Mouse (Mus musculus): Measurements from ENCODE around the gene Wdr95.
"Not testable (repeated sequence)": the region's sequence is repeated elsewhere in the genome, so short reads cannot be mapped to it uniquely, and the experiment has no call there.

Gene Wdr95

DNA sequence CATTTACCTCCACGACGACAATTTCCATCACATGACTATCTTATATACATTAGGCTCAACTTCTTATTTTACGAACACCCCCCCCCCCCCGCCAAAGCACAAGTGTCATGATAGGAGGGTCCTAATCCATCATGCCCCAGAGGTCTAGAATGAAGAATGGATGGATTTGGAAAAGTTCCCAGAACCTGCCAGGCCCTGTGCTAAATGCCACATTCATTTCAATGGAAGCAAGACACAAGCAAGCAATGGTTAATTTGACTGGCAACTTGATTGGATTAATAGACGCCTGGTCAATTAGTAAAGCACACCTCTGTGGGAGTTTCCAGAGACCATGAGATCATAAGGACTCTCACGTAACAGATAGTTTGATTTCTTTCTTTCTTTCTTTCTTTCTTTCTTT lies 11.4 kb upstream of the Wdr95 start:
- no peak for DNase-seq

DNA sequence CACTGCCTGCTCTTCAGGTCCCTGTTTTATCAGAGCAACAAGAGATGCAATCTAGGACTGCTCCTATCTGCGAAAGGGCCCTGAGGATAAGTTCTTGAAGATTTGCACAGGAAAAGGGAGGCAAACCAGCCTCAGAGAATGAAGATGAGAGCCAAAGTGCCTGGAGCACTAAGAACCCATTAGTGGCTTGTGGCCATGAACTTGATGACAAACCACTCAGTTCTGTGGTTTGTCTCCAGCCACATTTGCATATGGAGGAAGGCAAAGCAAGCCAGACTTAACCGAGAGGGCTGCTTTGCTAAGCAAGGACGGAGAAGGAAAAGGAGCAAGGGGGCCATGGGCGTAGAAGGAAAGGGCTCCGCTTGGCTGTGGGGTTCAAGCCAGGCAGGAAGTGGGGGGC lies 7.7 kb upstream of the Wdr95 start:
- no peak for DNase-seq

DNA sequence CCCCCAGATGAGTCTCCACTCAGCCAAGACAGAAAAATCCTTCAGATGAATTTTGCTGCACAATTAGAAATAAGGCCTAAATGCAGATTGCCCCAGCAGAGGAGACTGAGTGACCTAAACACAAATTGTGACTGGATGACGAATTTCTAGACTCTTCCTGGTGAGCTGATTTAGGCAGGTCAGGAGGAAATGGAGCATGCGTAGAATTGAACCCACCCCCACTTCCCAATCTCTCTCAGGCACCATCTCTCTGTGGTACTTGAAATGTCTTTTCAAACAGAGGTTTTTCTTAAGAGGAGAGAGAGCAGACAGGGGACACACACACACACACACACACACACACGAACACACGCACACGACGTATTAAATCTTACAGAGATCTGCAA lies 4.6 kb upstream of the Wdr95 start:
- DNase-seq = no peak

DNA sequence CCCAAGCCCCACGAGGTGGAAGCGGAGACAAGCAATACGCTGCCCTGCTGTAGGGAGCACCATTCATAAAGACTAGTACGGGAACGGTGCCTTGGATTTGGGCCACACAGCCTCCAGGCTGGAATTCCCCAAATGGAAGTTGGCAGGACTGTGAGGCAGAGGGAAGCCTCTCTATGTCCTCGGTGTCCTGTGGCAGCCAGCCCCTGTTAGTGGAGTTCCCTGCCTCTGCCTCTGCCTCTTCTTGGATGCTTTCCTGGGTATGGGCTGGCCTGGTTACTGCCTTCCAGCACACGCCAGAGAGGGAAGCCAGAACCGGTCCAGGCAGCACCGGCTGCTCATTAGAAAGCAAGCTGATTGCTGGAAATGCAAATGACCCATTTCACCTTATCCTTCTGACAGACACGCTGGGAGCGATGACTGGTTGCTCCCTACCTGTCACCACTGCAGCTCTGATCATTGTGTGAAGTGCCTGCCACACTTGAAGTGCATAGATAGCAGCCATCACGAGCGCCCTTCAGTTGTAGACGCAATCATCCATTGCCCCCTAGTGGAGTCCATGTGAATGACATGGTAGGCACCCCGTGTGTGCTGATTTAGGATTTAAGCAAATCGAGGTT lies 4.1 kb upstream of the Wdr95 start:
- DNase-seq = peak; percentile 76

DNA sequence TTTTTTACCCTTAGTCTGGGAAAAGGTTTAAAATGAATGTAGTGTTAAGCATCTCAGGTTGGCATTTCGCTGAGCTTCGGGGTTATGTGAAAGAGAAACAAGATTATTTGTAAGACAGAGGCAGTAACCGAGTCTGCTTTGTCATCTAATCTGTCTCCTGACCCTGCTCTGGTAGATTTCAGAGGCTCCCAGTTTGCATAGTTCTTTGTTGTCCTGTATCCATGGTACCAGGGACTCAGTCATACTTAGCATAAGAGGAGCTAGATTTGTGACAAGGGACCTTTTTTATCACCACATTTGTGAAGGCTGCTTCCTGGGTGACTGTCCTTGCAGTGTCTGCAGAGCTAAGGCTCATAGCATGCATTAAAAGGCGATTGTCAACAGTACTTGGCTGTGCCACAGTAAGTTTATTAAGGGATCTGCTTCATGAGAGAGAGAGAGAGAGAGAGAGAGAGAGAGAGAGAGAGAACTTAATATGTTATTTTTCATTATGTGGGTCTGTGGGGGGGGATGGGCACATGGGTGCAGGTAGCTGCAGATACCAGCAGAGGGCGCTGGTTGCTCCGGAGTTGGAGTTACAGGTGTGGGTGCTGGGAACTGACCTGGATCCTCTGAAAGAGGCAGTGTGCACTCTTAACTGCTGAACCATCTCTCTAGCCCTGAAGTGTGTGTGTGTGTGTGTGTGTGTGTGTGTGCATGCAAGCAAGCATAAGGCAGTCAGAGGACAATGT lies 3.3 kb upstream of the Wdr95 start:
- DNase-seq = no peak

DNA sequence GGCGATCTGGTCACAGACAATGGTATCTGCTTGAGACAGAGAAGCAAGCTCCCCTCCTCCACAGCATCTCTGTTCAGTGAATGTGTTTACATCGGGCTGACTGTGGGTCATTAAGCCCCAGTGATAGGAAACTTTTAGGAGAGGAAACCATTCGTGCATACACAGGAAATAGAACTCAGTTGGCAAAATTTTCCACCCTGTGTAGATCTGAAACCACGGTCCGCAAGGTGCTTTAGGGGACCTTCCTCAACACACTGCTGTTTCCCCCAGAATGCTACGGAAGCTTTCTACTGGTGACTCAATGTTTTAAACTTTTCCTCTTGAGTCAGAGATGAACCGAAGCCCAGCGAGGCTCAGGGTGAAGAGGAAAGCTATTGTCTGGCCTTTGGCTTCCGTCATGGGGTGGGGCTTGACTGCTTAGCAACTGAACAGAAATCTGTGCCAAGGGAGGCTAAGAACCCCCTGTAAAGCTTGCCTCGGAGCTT lies 2.0 kb upstream of the Wdr95 start:
- no peak for DNase-seq

DNA sequence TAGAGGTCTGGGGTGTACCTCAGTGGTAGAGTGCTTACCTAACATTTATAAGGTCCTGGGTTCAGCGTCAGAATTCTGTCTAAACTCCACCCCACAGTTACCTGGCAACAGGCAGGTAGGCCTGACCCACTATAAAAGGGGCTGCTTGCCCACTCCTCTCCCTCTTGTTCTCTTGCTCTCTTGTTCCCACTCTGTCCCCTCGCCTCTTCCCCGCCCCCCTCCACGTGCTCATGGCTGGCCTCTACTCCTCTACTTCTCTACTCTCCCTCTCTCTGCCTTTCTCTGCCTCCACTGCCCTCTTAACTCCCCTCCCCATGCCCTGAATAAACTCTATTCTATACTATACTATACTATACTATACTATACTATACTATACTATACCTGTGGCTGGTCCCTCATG lies 1.2 kb upstream of the Wdr95 start:
- not testable (repeated sequence) for DNase-seq

DNA sequence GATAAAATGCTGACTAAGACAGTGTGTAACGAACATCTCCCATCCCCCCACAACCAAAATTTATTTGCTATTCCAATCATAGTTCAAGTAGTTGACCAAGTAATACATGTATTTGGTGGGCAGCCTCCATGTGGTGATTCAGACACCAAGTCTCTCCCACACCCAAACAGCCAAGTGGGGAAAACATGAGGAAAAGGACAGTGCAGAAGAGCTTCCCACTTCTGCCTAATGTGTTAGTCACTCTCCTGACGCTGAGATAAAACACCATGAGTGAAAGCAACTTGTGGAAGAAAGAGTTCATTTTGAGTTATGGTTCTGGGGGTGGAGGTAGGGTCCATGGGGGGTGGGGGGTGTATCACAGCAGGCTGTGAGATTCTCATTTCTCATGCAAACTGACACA lies 5.4 kb downstream of the Wdr95 start:
- no peak for DNase-seq

DNA sequence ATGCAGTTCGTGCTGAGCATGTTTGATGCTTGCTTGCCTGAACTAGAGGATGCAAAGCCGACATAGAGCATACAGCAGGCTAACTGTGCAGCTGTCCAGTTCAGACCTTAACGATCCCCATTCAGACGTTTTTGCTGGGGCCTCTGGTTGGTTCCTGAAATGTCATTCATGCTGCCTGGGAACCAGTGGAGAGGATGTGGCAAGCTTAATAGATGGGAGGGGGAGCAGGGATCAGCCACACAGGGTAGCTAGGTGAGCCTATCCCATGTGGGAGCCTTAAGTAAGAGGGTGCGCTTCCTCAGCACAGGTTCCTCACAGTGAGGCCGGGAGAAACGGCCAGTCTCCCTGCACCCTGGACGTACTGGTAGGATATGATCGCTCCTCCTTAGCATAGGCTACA lies 7.5 kb downstream of the Wdr95 start:
- no peak for DNase-seq

DNA sequence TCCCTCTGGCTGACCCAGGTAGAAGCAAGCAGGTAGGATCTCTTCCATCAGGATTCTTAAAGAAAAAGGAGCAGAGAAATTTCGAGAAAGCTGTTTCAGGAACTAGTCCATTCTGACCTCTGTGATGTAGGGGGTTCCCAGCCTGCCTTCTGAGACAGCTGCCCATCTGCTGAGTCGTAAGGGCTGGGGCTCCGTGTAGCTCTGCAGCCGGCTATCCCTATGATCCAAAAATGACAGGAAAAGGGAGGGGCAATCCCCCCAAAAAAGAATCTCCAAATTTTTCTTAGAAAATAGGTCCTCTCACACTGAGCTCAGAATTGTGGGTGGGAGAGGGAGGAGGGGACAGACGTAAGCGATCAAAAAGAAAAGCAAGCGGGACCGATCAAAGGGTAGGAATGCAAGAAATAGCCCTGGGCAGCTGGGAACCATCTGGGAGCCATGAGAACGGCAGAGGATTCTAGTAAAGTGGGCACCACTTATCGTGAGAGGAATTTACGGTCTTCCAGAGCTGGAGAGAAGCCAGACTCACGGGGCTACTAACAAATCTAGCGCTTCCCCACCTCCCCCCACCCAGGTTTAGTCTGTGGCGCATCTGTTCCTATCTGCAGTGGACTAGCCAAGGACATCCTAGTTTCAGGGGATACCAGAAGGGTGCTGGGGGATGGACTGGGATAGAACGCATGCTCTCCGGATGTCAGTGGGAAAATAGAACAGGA lies 9.5 kb downstream of the Wdr95 start:
- DNase-seq = no peak

DNA sequence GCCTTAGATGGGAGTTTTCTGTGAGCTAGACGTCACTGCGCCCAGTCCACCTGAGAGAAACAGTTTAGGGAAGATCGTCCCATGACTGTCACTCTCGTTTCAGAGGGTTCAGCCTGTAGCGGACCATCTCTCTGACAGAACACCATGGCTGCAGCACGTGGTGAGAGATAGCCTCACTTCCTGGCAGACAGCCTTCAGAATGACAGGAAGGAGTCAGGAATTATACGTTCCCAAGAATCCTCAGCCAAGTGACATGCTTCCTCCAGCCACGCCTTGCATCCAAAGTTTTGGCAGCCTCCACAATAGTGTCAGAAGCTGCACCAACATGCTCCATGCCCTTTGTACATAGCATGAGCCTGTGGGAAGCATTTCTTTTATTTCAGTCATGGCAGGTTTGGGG lies 10.1 kb downstream of the Wdr95 start:
- no peak for DNase-seq

DNA sequence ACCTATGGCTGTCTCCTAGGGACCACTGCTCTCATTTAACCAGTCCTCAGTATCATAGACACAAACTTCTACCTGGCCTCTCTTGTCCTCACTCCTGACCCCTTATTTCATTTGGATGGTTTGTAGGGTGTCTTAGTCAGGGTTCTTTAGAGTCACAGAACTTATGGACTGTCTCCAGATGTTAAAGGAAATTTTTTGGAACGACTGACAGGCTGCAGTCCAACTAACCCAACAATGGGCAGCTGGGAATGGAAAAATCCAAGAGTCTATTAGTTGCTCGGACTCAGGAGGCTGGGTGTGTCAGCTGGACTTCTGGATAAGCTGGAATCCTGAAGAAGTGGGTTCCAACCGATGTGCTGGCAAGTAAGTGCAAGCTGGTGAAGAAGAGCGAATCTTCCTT lies 10.6 kb downstream of the Wdr95 start:
- no peak for DNase-seq

DNA sequence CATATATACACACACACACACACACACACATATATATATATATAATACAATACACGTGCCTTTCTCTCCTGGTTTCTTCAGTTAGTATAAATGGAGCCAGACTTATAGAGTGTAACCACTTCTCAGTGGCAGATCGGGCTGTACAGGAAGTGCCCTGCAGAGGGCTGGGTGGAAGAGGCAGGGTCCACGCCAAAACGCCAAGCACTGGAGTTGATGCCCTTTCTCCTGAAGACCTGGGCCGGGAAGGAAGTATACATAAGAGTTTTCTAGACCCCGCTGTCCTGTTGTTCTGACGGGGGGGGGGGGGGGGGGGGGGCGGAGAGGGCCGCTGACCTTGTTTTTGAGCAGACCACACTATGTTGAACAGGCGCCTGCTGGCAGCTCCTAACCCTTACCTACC lies 22.7 kb downstream of the Wdr95 start:
- no peak for DNase-seq

DNA sequence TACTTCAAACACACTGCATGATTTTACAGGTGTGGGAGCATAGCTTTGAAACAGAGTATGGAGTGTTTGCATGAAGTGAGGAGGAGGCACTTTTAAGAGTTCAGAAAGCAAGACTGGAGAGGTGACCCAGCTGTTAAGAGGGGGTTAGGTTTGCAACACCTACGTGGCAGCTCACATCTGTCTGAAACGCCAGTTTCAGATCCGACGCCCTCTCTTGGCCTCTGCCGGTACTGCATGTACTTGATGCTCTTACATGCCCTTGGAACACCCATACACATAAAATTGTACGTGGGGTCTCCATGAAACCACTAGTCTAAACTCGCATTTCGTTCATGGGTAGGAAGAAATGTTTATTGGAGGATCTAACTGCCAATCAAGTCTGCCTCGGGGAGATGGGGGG lies 24.3 kb downstream of the Wdr95 start:
- DNase-seq = no peak

DNA sequence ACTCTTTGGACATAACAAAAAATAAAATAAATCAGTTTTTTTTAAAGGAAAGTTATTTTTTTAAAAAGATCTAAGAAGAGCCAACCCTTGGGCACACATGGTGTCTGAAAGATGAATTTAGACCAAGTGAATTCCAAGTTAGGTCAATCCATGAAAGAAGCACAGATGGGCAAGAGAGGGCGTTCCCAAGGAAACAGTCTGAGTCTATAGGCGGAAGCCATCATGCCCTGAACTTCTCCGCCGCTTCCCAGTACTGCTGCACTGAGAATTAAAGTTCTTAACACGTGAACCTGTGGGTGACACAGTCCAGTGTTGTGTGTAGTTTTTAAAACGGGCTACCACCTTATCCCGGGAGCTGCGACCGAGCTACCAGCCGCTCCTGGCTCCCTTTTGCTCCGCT lies 24.9 kb downstream of the Wdr95 start:
- no peak for DNase-seq

DNA sequence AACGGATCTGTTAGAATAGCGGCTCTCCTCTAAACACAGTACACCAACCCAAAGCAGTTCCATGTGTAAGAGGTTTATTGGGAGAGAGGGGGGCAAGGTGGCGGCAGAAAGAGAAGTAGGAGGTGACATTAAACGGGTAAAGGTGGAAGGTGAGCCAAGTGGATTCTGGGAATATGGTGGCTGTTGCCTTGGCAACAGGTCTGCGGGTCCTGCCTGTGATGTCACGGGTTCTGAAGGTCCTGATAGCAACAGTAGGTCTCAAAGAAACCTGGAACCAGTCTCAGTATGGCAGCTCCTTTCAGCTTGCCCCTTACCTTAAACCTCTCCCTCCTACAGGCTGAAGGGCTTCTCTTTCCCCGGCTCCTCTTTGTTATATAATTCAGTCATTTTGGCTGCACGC lies 25.9 kb downstream of the Wdr95 start:
- DNase-seq = no peak

DNA sequence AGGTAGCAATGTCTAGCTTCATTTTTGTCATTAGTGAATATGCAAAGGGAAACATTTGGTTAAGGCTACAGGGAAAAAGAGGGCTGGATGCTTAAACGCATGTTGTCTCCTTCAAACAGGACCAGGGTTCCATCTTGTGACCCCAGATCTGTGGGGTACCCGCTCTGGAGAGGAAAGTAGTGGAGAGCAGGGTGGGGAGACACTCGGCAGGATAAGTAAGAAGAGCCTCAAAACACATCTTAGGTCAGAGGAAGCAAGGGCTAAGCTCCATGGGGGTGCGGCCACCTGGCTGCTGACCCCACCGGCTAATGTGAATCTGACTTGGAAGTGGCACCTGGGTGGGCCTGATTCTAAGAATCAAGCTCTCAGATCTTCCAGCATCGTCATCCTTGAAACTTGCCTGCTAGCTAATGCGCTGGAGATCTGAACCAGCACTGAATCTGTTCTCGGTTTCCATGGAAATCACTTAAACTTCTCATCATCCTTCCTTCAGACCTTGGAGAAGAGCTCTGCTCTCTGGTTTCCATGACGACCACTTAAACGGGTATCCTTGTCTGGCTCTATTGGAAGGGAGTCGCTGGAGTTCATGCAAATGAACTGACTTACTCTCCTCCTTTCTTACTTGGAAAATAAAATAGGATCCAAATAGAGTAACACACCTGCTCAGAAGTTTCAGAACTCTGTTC lies 32.6 kb downstream of the Wdr95 start:
- DNase-seq = no peak

DNA sequence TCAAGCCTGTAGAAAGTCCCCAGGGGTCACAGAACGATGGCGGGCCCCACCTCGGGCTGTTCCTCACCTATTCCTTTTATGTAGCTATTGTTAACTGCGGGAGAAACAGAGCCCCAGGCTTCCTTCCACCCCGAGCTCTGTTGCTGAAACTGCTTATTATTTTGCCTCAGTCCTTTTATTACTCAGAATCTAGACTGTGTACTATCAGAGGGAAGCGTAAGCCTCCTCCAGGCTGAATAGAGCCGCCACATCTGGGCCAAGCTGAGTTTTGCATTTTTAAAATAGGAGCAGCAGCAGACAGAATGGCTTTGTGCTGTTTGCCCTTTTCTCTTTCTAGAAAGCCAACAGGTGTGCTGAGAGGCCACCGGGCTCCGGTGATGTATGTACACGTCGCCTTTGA lies 37.5 kb downstream of the Wdr95 start:
- DNase-seq = no peak

DNA sequence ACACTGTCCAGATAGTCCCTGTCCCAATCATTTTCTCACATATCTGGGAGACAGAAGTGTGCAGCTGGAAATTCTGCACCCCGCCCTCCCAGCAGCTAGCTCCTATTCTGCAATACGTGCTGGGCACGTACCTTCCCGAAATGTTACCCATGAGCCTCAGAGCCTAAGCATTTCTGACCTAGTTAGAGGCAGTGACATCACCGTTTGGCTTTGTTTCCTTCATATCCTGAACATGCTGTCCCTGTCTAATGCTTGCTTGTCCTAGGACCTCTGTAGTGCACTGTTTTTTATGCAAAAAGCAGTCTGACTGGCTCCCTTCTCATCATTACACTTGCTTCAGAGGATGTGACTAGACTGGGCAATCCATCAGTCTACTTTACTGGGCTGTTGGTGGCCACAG lies 38.5 kb downstream of the Wdr95 start:
- peak; percentile 38 for DNase-seq

DNA sequence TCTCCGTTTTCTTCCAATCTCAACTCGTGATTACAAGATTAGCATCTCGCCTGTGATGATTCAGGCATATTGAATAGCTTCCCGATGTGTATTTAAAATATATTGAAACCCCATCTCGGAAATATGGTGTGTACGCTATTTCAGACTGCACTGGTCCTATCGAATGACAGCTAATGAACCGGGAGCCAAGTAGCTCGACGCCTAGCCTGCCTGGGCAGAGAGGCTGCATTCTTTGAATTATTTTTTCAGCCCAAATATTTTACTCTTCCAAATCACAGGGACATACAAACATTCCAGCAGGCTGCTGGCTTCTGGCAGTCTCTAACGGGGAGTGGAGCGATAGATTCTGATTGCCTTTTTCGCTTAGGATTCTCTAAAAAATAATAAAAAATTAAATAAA lies 40.5 kb downstream of the Wdr95 start:
- no peak for DNase-seq

DNA sequence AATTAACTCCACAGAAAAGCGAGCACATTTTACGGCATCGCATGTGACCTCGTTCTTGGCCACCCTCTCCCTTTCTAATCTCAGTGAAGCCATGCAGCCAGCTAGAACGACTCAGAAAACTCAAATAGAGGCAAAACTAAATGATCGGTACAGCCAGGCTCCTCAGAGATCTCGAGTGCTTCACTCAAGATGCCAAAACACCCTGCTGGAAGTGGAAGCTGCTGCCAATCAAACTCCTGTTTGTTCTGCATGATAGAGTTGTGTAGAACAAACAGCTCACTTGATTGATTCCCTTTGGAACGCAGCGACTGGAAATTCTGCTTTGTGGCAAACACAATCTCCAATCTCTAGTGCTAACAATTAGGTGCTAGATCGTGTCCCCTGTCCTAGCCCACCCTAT lies 48.5 kb downstream of the Wdr95 start:
- DNase-seq = no peak

DNA sequence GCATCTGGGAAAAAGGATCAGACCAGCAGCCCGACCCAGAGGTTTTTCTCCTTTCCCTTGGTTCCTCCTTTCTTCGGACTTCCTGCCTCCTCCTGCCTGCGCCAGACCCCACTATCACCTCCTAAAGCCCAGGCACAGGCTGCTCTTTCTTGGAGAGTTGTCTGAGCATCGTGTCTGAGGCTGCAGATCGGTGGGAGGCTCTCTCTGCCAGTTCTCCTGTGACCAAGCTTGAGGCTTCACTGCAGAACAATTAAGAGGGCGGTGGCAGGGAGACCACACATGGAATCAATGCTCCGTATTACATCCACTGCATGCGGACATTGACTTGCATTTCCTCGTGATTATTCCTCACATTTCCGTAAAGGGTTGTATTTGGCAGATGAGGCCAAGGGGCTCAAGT lies 49.0 kb downstream of the Wdr95 start:
- no peak for DNase-seq

DNA sequence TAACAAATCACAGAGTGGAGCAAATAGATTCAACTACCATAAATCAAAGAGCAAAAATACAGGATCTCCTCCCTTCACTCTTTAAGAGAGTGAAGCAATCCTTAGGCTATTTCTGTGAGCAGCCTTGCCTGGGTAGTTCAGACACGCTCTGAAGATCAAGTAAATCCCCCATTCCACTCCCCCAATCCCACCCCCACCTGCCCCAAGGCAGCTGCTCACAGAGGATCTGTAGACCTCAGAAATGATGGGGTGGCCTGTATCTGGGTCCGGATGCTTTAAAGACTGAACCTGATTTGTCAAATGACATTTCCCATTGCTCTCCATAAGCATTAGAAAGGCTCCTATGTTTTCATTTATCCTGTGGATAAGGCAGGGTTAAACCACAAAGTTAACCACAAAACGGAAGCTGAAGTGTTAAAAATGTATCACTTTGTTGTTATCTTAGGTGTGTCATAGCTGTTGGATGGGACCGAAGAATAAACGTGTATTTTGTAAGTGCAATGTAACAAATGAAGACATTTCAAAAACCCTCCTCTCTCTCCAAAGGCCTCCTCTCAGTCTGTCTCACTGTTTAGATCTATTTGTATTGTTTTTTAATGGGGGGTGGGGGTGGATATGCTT lies 54.3 kb downstream of the Wdr95 start:
- no peak for DNase-seq
